Mouse (Mus musculus) ES-Bruce4 (cell line): ENCODE measurements around the gene Aebp1.

ENCODE experiments used
- CTCF ChIP-seq: IDR thresholded peaks from one replicate; pipeline ENCODE4 v1.8.1; 2011; ENCODE audit warnings: low read depth, low read length
- EP300 ChIP-seq: IDR thresholded peaks from 2 replicates; pipeline ENCODE4 v1.6.1; 2011; ENCODE audit warnings: low read depth, low read length; ENCODE audit not compliant: insufficient read depth
- POLR2A ChIP-seq: IDR thresholded peaks from one replicate; pipeline ENCODE4 v1.8.1; 2011; ENCODE audit warnings: low read length; ENCODE audit not compliant: insufficient read depth

- TF ChIP-seq EP300 (no peak), CTCF (no peak), POLR2A (no peak)
Measured at GRCm38 (mm10) chr11:5878661-5879060, 16.9 kb downstream of the Aebp1 start.
